Mouse (Mus musculus): ENCODE measurements around the gene Snx6. TPM values are rescaled to one million over a fixed set of nuclear protein-coding genes. Genes with fewer than 3 reads are reported as not detected.
A peak's percentile ranks its signal among the peaks of the same experiment; 100 is the strongest.

The Snx6 gene
- polyA plus RNA-seq, 1 experiment from 2014 or later, result 115 TPM

DNA sequence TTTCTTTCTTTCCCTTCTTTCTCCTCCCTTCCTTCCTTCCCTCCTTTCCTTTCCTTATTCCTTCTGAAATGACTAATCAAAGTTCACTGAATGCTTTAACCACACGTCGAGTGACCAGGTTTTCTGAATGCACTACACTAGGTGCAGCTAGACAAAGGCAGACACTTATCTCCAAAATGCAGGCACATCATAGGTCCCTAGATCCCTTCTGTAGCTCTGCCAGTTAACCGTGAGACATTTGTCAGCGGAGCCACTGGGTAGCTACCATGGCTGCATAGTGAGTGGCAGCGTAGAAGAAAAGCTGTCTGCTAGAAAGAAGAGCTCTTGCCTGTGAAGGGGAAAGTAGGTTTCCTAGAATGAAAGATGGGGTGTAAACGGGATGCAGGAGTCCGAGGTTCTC is 96.1 kb downstream of the Snx6 start:
- H3K36me3 ChIP-seq (ENCODE audit: insufficient read depth, low read length), result no peaks in the 10 kb centered on the region
- H3K27me3 ChIP-seq (replicated peaks; ENCODE audit: insufficient read depth, low read length), result no peaks in the 10 kb centered on the region
- no peak for ATAC-seq
- no peak overlapping the region for H3K9ac ChIP-seq (replicated peaks; ENCODE audit: low read depth)
- H3K4me2 ChIP-seq (replicated peaks; ENCODE audit: low read depth, low read length), result no peak overlapping the region
- no peak overlapping the region for H3K4me3 ChIP-seq (ENCODE audit: low read depth, low read length)
- WGBS, result 67% methylated on average over 7 of the region's 7 CpGs
- no peaks in the 10 kb centered on the region for H3K9me3 ChIP-seq (ENCODE audit: low read length)
- TF ChIP-seq EP300 (IDR thresholded peaks at IDR 0.05) (no peak), CTCF (IDR thresholded peaks at IDR 0.05) (no peak)
- H3K4me1 ChIP-seq (ENCODE audit: insufficient read depth, low read depth, low read length), result no peaks in the 10 kb centered on the region; the same call in 1 of the 2 replicates
- DNase-seq (ENCODE audit: low spot score), result no peak
- H3K27ac ChIP-seq (ENCODE audit: low read length), result no peak overlapping the region

DNA sequence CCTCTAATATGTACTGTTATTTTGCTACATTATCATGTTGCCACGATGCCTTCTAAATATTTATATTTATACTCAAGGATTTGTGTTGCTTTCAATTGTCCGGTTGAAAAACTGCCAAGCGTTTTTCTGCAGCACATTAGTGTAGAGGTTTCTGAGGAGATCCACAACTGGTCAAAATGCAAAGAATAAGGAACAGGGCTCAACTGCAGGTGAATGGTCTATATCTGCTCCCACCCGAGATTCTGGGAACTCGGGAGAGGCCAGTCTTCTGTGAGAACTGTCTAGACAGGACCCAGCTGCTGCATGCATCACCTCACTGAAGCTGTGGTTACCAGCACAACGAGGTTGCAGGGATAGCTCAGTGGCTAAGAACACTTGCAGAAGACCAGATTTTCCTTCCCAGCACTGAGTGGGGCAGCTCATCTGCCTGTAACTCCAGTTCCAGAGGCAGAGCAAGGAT is 97.7 kb downstream of the Snx6 start:
- DNase-seq (ENCODE audit: low spot score) (peak; percentile 14), ATAC-seq (no peak)
- Histone ChIP-seq H3K9me3 (ENCODE audit: low read length) (no peaks in the 10 kb centered on the region), H3K4me1 (ENCODE audit: insufficient read depth, low read depth, low read length) (no peaks in the 10 kb centered on the region; the same call in 1 of the 2 replicates), H3K36me3 (ENCODE audit: insufficient read depth, low read length) (no peaks in the 10 kb centered on the region), H3K27me3 (replicated peaks; ENCODE audit: insufficient read depth, low read length) (no peaks in the 10 kb centered on the region), H3K4me2 (replicated peaks; ENCODE audit: low read depth, low read length) (no peak overlapping the region), H3K4me3 (ENCODE audit: low read depth, low read length) (no peak overlapping the region), H3K9ac (replicated peaks; ENCODE audit: low read depth) (no peak overlapping the region), H3K27ac (ENCODE audit: low read length) (no peak overlapping the region)
- 33% methylated on average over 6 of the region's 6 CpGs for whole genome bisulfite sequencing
- TF ChIP-seq CTCF (IDR thresholded peaks at IDR 0.05) (no peak), EP300 (IDR thresholded peaks at IDR 0.05) (no peak)

DNA sequence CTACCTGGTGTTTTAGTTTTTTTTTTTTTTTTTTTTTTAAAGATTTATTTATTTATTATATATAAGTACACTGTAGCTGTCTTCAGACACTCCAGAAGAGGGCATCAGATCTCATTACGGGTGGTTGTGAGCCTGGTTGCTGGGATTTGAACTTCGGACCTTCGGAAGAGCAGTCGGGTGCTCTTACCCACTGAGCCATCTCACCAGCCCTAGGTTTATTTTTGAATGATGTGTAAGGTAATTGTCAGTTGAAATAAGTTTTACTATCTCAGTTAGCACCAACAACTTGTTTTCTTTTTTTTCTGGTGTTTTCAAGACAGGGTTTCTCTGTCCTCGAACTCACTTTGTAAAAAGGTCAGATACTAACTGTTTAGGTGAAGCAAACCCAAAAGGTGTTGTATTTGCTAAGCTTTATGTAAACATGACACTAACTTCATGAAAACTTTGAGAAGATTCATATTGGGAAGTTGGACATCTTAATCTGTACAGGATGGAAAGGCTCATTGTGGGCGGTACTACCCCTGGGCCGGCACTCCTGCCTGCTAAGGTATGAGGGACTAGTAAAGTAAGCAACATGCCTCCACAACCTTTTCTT is 98.4 kb downstream of the Snx6 start:
- ATAC-seq, result peak; percentile 7
- Histone ChIP-seq H3K36me3 (ENCODE audit: insufficient read depth, low read length) (0 out of 2 replicates have a peak, but pooled peaks cover under 1% of the 10 kb centered on the region), H3K27me3 (replicated peaks; ENCODE audit: insufficient read depth, low read length) (no peaks in the 10 kb centered on the region), H3K9ac (replicated peaks; ENCODE audit: low read depth) (no peak overlapping the region), H3K27ac (ENCODE audit: low read length) (no peak overlapping the region), H3K9me3 (ENCODE audit: low read length) (no peaks in the 10 kb centered on the region), H3K4me3 (ENCODE audit: low read depth, low read length) (no peak overlapping the region), H3K4me1 (ENCODE audit: insufficient read depth, low read depth, low read length) (no peaks in the 10 kb centered on the region; the same call in 1 of the 2 replicates), H3K4me2 (replicated peaks; ENCODE audit: low read depth, low read length) (peak overlapping the region; percentile 63)
- WGBS, result 4% methylated on average over 7 of the region's 7 CpGs
- peak; percentile 53 for DNase-seq (ENCODE audit: low spot score)
- peak; percentile 32 for TF ChIP-seq CTCF (IDR thresholded peaks at IDR 0.05)
- TF ChIP-seq EP300 (IDR thresholded peaks at IDR 0.05), result no peak

Other genes with a start within 250 kb of the Snx6 start
- 134 and 155 TPM in 2 replicates for gene Sptssa, start 139.1 kb downstream of the Snx6 start, polyA plus RNA-seq (2015; fragmentation: Nextera tagmentation; extraction: Ambion mirVana)
- 80.8 and 82.5 TPM in 2 replicates for gene Eapp, start 99.8 kb downstream of the Snx6 start, polyA plus RNA-seq (2015; fragmentation: Nextera tagmentation; extraction: Ambion mirVana)
- 122 and 129 TPM in 2 replicates for gene Cfl2, start 67.2 kb upstream of the Snx6 start, polyA plus RNA-seq (2015; fragmentation: Nextera tagmentation; extraction: Ambion mirVana)
- gene Gm20403, start 190.8 kb upstream of the Snx6 start, polyA plus RNA-seq (2015; fragmentation: Nextera tagmentation; extraction: Ambion mirVana), result not detected in 2 replicates
- 17.5 and 20.7 TPM in 2 replicates for gene Baz1a, start 218.6 kb upstream of the Snx6 start, polyA plus RNA-seq (2015; fragmentation: Nextera tagmentation; extraction: Ambion mirVana)

Data from lung, postnatal 0 days (tissue).